Mouse (Mus musculus) heart, adult 9 months (tissue): ENCODE results near the gene Cyp4a29.
"Not testable (repeated sequence)": the region's sequence is repeated elsewhere in the genome, so short reads cannot be mapped to it uniquely, and the experiment has no call there.

ENCODE experiments used
- DNase-seq, 2 experiments: peaks; one replicate each; pipeline ENCODE4 v3.0.0; 2022; ENCODE audit warnings: low spot score in 2 of 2

Cyp4a29 gene

GRCm38 (mm10) chr4:115241784-115242183, at the start of gene Cyp4a29:
TSS of gene Cyp4a29 (plus strand) at chr4:115242084.
- no peak for DNase-seq

- not testable (repeated sequence) for DNase-seq
These were observed 9.0 kb upstream of the Cyp4a29 start for GRCm38 (mm10) chr4:115232901-115233300.

DNA sequence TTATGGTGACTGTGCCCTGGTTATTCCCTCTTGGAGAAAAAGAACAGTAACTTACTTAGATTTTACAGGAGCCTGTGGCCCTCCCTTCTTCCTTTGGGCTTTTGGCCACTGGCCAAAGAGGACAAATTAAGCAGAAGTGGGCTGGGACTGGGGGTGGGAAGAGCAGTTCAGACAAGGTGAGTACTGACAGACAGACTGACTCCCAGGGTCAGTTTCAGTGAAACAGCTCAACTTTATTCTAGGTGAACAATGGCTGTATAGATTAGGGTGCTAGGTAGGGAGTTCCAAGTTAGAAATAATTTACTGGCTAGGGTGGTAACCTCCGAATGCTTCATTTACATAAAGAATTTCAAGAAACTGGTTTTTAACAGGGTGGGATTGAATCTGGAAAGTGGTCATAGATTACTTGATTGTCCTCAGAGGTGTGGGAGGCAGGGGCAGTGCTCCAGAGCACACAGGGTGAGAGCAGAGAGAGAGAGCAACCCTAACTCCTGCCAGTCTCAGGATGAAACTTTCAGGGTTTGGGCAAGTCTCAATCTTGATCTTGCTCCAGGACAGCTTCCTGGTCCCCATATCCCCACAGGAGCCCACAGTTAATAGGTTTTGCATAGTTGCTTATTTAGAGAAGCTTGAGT, 5.3 kb upstream of the Cyp4a29 start:
- DNase-seq = no peak

- DNase-seq = not testable (repeated sequence)
These were observed 23.0 kb downstream of the Cyp4a29 start for GRCm38 (mm10) chr4:115264687-115265569.

DNA sequence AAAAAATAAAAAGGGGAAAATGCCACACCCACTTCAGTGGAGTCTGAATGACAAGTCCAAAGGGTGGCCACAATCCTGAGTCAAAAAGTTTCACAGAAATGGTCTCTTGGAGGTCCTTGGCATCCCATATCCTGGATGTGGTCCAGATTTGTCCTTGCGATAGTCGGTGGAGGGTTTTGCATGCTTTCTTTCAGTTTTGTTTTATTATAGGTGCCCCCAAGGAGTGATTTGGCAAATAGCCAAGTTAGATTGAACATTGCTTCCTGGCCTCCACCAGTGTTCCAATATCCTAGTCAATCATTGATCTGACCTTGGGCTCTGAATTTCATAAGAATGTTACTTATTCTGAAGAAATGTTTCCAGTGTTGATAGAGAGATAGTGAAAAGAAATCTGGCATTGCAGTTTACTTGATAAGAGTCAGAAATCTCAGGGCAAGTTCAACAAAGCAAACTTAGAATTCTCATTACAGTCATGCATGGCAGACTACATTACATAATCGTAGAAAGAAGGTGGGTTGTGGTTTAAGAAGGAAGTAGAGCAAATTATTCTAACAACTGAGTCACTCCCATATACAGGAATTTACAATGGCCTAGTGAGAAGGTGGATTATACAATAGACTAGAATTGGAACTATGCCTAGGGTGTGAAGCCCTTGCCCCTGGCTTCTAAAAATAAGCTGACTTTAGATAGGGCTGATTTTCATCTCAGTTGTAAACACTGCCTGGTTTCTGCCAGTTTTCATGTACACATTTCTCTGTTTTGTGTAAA, 36.5 kb downstream of the Cyp4a29 start:
- DNase-seq = not testable (repeated sequence)

DNA sequence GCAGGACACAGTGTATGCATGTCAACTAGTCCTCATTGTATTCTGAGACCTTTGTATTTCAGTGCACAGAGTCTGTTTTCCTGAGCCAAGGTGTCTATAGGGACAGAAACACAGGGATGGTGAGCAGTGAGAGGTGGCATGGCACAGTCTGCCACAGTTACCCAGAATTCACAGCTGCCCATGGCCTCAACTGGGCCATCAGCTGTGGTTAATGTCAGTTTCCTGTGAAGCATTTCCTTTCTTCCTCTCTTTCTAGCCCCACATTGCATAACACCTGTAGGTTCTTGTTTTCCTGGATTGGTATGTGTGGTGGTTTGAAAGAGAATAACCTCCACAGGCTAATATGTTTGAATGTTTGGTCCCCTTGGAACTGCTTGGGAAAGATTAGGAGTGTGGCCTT, 38.5 kb downstream of the Cyp4a29 start:
- no peak for DNase-seq

DNA sequence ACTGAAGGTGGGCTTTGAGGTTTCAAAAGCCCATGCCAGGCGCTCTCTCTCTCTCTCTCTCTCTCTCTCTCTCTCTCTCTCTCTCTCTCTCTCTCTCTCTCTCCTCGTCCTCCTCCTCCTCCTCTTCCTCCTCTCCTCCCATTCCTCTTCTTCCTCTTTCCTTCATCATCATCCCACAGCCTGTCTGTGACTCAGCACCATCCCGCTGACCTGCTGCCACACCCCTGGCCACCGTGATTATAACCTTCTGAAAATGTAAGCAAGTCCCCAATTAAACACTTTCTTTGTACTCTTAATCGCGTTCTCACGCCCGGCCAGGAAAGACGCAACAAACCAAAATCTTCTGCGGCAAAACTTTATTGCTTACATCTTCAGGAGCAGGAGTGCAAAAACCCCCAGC, 38.9 kb downstream of the Cyp4a29 start:
- DNase-seq = not testable (repeated sequence)

- DNase-seq = not testable (repeated sequence)
These were observed 39.4 kb downstream of the Cyp4a29 start for GRCm38 (mm10) chr4:115281231-115281767.

DNA sequence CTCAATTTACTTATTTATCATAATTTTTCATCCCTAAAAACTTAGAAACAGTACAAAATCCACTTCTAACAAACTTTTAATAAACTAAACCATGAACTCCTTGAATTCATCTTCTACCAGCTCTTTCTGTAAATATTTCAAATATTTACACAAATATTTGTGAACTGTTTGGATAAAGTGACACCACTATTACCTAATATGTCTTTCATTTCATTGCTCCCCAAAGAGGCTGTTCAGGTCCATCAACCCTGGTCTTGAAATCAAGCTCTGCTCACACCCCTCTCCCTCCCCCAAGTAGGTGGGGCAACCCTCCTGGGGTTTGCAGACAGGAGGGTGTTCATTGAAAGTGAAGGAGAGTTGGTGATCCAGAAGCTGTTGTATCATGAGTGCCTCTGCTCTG, 56.9 kb downstream of the Cyp4a29 start, which contains the start of gene Cyp4a12a:
Cyp4a12a (plus strand) TSS at position 301 of the 400 bp plus-strand sequence.
- not testable (repeated sequence) for DNase-seq
